Mouse (Mus musculus) olfactory bulb, adult 2 months (tissue): ENCODE measurements around the gene Htr3a. TPM values are rescaled to one million over a fixed set of nuclear protein-coding genes. Genes with fewer than 3 reads are reported as not detected.

ENCODE experiments used
- H3K27ac ChIP-seq: fragments of 200-500 bp; 2 replicates; pipeline ENCODE4 v1.5.1; 2012; ENCODE audit warnings: low read depth, low read length; ENCODE audit not compliant: insufficient read depth
- H3K4me1 ChIP-seq: fragments of 200-500 bp; 2 replicates; pipeline ENCODE4 v1.6.1; 2012; ENCODE audit warnings: low read length; ENCODE audit not compliant: control insufficient read depth, insufficient read depth
- H3K4me3 ChIP-seq: fragments of 200-500 bp; 2 replicates; pipeline ENCODE4 v1.5.1; 2012; ENCODE audit warnings: mild to moderate bottlenecking, low read depth, low read length, moderate library complexity; ENCODE audit not compliant: insufficient read depth
- CTCF ChIP-seq: fragments of 200-500 bp; IDR thresholded peaks from 2 replicates; pipeline ENCODE4 v1.5.1; 2012; ENCODE audit warnings: low read depth, mild to moderate bottlenecking, low read length, moderate library complexity; ENCODE audit not compliant: insufficient read depth
- POLR2A ChIP-seq: fragments of 200-500 bp; IDR thresholded peaks from 2 replicates; pipeline ENCODE4 v1.6.1; 2012; ENCODE audit warnings: mild to moderate bottlenecking, low read depth, low read length, moderate library complexity; ENCODE audit not compliant: insufficient read depth
- WGBS: fragments of 180-500 bp; shearing (Covaris S2); methylation state at CpG from one replicate; pipeline ENCODE4 v1.1.7; 2018; 5-methylcytosine and 5-hydroxymethylcytosine counted together
- polyA plus RNA-seq: library from polyadenylated mRNA; stranded (reverse); fragments of >200 nt; gene quantifications from 2 replicates; pipeline ENCODE4 v1.2.4, GENCODE M21; 2012; ENCODE audit warnings: low replicate concordance; ENCODE audit not compliant: missing spikeins, insufficient read depth, insufficient read length

Htr3a gene
- polyA plus RNA-seq = not detected in 2 replicates

DNA sequence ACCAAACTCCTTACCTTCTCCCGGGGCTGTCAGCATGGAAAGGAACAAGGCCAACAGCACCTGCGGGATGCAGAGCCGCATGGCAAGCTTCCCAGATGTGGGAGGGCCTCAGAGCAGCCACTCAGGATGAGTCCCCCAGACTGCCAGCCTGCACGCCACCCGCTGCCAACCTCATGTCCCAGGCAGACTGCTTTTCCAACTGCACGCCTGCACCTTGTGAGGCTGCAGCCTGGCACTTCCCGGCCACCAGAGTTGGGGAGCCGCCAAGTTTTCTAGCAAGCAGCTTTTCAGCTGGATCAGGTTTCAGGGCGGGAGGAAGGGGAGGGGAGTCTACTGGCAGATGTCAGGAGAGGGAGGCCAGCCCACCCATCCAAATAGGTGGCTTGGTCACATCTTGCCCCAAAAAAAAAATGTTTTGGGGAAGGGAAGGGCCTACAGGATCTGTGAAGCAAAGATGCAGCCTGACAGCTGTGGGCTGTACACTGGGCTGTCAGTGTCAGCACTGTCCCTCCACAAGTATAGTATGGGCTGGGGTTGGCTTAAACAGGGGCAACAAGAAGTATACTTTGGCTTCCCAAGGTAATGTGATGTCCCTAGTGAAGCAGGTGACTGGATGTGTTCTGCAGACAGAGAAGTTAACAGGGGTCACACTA, at the start of gene Htr3a:
Gene Htr3a (minus strand): TSS at position 215 of the 653 bp plus-strand sequence.
- no peak for TF ChIP-seq POLR2A
- no peak for TF ChIP-seq CTCF
- Histone ChIP-seq H3K4me3 (no peak within 1 kb of the TSS), H3K27ac (no peak within 1 kb of the TSS), H3K4me1 (peaks cover 7% of the 10 kb centered on the region)
- WGBS = 18% methylated on average over 9 of the region's 9 CpGs

GRCm38 (mm10) chr9:48947565-48947964, 36.7 kb upstream of the Htr3a start:
- 94% methylated on average over 4 of the region's 4 CpGs for WGBS
- H3K4me3 ChIP-seq = no peak overlapping the region
- H3K27ac ChIP-seq = no peak overlapping the region
- TF ChIP-seq CTCF (no peak), POLR2A (no peak)
- no peaks in the 10 kb centered on the region; the same call in 1 of the 2 replicates for H3K4me1 ChIP-seq

DNA sequence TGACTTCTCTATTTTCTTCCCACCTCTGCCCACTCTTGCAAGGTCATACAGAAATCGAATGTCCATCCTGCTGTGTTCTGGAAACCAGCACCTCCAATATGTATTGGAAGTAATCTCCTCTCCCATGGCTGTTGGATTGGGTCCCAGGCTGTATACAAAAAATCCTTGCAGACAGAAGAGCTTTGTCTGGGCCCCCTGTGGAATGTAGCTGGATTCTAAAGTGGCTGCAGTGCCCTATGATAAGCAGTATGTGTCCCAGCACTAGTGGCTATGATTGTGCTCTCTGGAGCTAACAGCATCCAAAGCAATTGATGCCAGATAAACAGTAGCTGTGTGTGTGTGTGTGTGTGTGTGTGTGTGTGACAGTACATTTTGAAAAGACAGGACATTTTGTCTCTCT, 31.4 kb upstream of the Htr3a start:
- WGBS = 49% methylated on average over 1 of the region's 1 CpGs
- no peak overlapping the region for H3K4me3 ChIP-seq
- H3K4me1 ChIP-seq = no peaks in the 10 kb centered on the region
- no peak overlapping the region for H3K27ac ChIP-seq
- TF ChIP-seq POLR2A (no peak), CTCF (no peak)

GRCm38 (mm10) chr9:48929436-48929835, 18.5 kb upstream of the Htr3a start:
- peaks cover 3% of the 10 kb centered on the region; the same call in 1 of the 2 replicates for H3K4me1 ChIP-seq
- no peak overlapping the region for H3K27ac ChIP-seq
- no peak overlapping the region for H3K4me3 ChIP-seq
- WGBS = 72% methylated on average over 5 of the region's 5 CpGs
- no peak for TF ChIP-seq CTCF
- TF ChIP-seq POLR2A = no peak

- 49% methylated on average over 3 of the region's 3 CpGs for WGBS
- peaks cover 3% of the 10 kb centered on the region; the same call in 1 of the 2 replicates for H3K4me1 ChIP-seq
- no peak overlapping the region for H3K27ac ChIP-seq
- no peak overlapping the region for H3K4me3 ChIP-seq
- TF ChIP-seq CTCF (no peak), POLR2A (no peak)
Observed at GRCm38 (mm10) chr9:48928781-48929180, 17.9 kb upstream of the Htr3a start.

DNA sequence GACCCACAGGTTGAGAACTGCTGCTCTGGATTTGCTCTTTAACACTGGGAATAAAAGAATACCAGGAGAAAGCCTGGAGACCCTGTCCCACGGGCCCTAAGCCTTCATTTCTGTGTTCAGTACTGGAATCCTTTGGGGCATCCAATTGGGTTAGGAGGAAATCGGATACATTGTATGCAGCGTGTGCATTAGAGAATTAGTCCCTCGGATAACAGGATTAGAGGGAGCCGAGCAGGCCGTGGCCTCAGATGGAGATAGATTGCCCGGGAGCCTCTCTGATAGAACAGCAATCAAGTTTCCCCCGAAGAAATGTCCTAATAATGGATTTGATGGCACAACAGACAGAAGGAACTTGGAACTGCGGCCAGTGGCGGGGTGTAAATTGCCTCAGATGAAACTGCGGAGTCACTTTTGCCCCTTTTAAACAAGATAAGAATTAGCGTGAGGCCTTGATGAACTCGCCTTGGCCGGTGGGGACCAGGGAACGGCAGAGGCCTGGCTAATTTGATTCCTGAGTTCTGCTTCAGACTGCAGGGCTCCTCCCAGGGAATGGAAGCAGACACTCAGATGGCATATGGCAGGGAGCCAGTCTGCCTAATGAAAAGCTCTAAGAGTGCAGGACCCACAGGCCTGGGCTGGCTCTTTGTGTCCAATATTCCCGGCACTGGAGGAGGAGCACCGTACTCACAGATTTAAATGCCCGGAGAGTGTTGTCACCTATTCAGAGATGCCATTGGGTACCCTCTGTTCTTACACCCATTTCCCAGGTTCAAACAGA, 5.3 kb upstream of the Htr3a start:
- Histone ChIP-seq H3K27ac (no peak overlapping the region), H3K4me3 (no peak overlapping the region), H3K4me1 (peaks cover under 1% of the 10 kb centered on the region; the same call in 1 of the 2 replicates)
- 70% methylated on average over 18 of the region's 18 CpGs for WGBS
- TF ChIP-seq CTCF (no peak), POLR2A (no peak)

DNA sequence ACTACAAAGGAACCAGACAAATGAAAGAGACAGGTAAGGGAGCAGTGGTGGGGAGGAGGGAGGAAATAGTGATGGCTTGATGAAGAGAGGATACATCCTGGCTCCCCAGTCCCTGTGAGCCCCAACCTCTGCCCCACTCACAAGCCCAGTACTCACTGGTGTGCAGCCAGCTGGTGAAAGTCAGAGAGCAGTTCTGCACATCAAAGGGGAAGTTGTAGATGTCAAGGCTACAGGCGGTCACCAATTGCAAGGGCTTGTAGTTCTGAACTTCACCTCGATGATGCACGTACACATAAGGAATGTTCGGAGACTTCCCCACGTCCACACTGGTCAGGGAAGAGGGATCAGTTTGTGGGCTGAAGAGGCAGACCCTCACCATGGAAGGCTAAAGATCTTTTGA, 6.5 kb downstream of the Htr3a start:
- Histone ChIP-seq H3K4me3 (no peak overlapping the region), H3K27ac (no peak overlapping the region), H3K4me1 (no peaks in the 10 kb centered on the region)
- 96% methylated on average over 5 of the region's 5 CpGs for WGBS
- no peak for TF ChIP-seq POLR2A
- no peak for TF ChIP-seq CTCF

DNA sequence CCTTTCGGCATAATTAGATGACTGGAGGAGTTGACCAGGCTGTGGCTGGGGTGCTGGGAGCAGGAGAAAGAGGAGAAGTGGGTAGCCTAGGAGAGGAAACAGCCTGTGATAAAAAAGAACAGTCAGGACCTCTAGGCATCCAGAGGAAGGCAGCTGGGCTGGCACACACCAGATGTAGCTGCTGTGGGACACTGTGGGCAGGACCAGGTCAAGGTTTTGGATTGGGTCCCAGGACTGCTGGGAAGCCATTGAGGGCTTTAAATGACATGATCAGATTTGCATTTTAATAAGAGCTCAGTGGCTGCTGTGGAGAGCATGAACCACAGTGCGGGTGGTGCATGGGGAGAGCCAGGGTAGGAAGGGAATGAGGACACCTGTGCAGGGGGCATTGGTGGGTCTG, 7.1 kb downstream of the Htr3a start:
- TF ChIP-seq POLR2A (no peak), CTCF (no peak)
- WGBS = 74% methylated on average over 2 of the region's 2 CpGs
- Histone ChIP-seq H3K4me1 (no peaks in the 10 kb centered on the region), H3K4me3 (no peak overlapping the region), H3K27ac (no peak overlapping the region)

DNA sequence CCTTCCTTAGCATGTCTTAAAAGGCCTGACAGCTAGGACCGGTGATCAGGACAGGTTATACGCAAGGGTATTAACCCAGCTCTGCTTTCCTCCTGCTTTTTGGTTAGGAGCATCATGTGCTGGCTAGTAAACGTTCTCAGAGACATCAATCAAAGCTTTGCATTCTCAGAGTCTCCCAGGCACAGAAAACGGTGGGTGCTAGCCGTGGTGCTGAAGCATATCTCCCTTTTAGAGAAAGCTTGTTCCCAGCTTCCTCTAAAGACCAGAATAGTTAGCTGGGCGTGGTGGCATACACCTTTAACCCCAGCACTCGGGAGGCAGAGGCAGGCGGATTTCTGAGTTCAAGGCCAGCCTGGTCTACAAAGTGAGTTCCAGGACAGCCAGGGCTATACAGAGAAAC, 12.3 kb downstream of the Htr3a start:
- TF ChIP-seq POLR2A = no peak
- TF ChIP-seq CTCF = no peak
- WGBS = 70% methylated on average over 8 of the region's 8 CpGs
- H3K4me1 ChIP-seq = peaks cover 9% of the 10 kb centered on the region
- no peak overlapping the region for H3K27ac ChIP-seq
- H3K4me3 ChIP-seq = no peak overlapping the region
